ENCODE assay signal across 15 mouse cellular contexts in the genomic region with DNA sequence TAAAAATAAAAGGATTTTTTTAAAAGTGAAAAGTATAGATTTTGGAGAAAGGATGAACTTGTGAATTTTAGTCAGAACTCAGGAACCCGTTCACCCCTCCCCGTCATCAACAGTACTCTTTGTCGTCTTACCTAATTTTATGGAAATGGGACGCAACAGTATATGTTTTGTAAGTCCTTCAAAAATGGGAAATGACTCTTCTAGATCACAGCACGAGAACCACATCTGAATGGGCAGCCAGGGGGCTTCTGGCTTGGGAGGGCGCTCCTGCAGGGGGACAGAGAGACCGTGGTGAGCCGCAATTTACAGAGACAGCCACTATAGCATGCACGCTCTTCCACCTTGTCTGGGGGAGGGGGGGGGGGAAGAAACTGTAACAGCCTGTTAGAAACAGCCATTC.
"Had no signal": no experiment of that assay in that cellular context is flagged by ENCODE, and none has a peak within 500 bp of the region (broad histone marks: within the 10 kb centered on the region; RNA-seq: fewer than 3 reads in every experiment).

No protein-coding gene starts in this region.

- H3K9ac ChIP-seq: neural tube, embryonic 13.5 days; neural tube, embryonic 15.5 days; stomach, embryonic 15.5 days had no signal

- H3K4me1 ChIP-seq: neural tube, embryonic 13.5 days; neural tube, embryonic 15.5 days; stomach, embryonic 15.5 days had no signal

- H3K4me3 ChIP-seq: neural tube, embryonic 13.5 days; neural tube, embryonic 15.5 days; stomach, embryonic 15.5 days had no signal

- H3K4me2 ChIP-seq: neural tube, embryonic 13.5 days; neural tube, embryonic 15.5 days; stomach, embryonic 15.5 days had no signal

- H3K27ac ChIP-seq: neural tube, embryonic 13.5 days; neural tube, embryonic 15.5 days; stomach, embryonic 15.5 days; stomach, postnatal 0 days had no signal

- H3K36me3 ChIP-seq: neural tube, embryonic 13.5 days; neural tube, embryonic 15.5 days; stomach, embryonic 15.5 days had no signal

- H3K9me3 ChIP-seq: neural tube, embryonic 13.5 days; neural tube, embryonic 15.5 days; stomach, embryonic 15.5 days had no signal

- DNase-seq: retina, postnatal 1 day; right cerebral cortex, adult 18-20 months; right cerebral cortex, postnatal 14 days; right cerebral cortex, postnatal 4 days; spleen, adult 18-20 months; thymus, adult 18-20 months; thymus, adult 2 months; thymus, postnatal 14 days; thymus, postnatal 25 days; thymus, postnatal 36 days; thymus, postnatal 4 days had no signal

- H3K27me3 ChIP-seq: neural tube, embryonic 13.5 days; neural tube, embryonic 15.5 days; stomach, embryonic 15.5 days had no signal
